Mouse (Mus musculus): ENCODE data around the gene Lrrc49.

Lrrc49 gene

GRCm38 (mm10) chr9:60687891-60688324, at the start of gene Lrrc49:
Lrrc49 (minus strand) TSS chr9:60688158.
- DNase-seq (ENCODE audit: low spot score in 2 of 2) = peak; percentile 76 to 90

GRCm38 (mm10) chr9:60734321-60734720, 46.4 kb upstream of the Lrrc49 start:
- DNase-seq (ENCODE audit: low spot score in 2 of 2) = no peak

GRCm38 (mm10) chr9:60724968-60725367, 37.0 kb upstream of the Lrrc49 start:
- DNase-seq (ENCODE audit: low spot score in 2 of 2) = no peak

GRCm38 (mm10) chr9:60719687-60720086, 31.7 kb upstream of the Lrrc49 start:
- DNase-seq (ENCODE audit: low spot score in 2 of 2) = no peak

GRCm38 (mm10) chr9:60718284-60718683, 30.3 kb upstream of the Lrrc49 start:
- peak in 1 of 2 experiments; percentile 56 for DNase-seq (ENCODE audit: low spot score in 2 of 2)

GRCm38 (mm10) chr9:60715828-60716227, 27.9 kb upstream of the Lrrc49 start:
- no peak for DNase-seq (ENCODE audit: low spot score in 2 of 2)

- DNase-seq (ENCODE audit: low spot score in 2 of 2) = no peak
Measured at GRCm38 (mm10) chr9:60715271-60715670, 27.3 kb upstream of the Lrrc49 start.

GRCm38 (mm10) chr9:60714191-60714590, 26.2 kb upstream of the Lrrc49 start:
- no peak for DNase-seq (ENCODE audit: low spot score in 2 of 2)

GRCm38 (mm10) chr9:60713616-60714015, 25.7 kb upstream of the Lrrc49 start:
- no peak for DNase-seq (ENCODE audit: low spot score in 2 of 2)

GRCm38 (mm10) chr9:60712771-60713541, 25.0 kb upstream of the Lrrc49 start, which contains the start of gene Larp6:
Larp6 (plus strand) TSS chr9:60712989.
- DNase-seq (ENCODE audit: low spot score in 2 of 2) = peak in 1 of 2 experiments; percentile 49

GRCm38 (mm10) chr9:60712011-60712410, 24.1 kb upstream of the Lrrc49 start:
- DNase-seq (ENCODE audit: low spot score in 2 of 2) = no peak

- DNase-seq (ENCODE audit: low spot score in 2 of 2) = no peak
Measured at GRCm38 (mm10) chr9:60709721-60710120, 21.8 kb upstream of the Lrrc49 start.

GRCm38 (mm10) chr9:60708606-60709005, 20.6 kb upstream of the Lrrc49 start:
- no peak for DNase-seq (ENCODE audit: low spot score in 2 of 2)

GRCm38 (mm10) chr9:60707594-60707993, 19.6 kb upstream of the Lrrc49 start:
- DNase-seq (ENCODE audit: low spot score in 2 of 2) = no peak

GRCm38 (mm10) chr9:60699581-60700231, 11.7 kb upstream of the Lrrc49 start:
- no peak for DNase-seq (ENCODE audit: low spot score in 2 of 2)

- DNase-seq (ENCODE audit: low spot score in 2 of 2) = no peak
Measured at GRCm38 (mm10) chr9:60696271-60696985, 8.5 kb upstream of the Lrrc49 start.

GRCm38 (mm10) chr9:60693986-60694385, 6.0 kb upstream of the Lrrc49 start:
- peak in 1 of 2 experiments; percentile 39 for DNase-seq (ENCODE audit: low spot score in 2 of 2)

GRCm38 (mm10) chr9:60692624-60693023, 4.7 kb upstream of the Lrrc49 start:
- DNase-seq (ENCODE audit: low spot score in 2 of 2) = no peak

- no peak for DNase-seq (ENCODE audit: low spot score in 2 of 2)
Measured at GRCm38 (mm10) chr9:60687415-60687814, 543 bp downstream of the Lrrc49 start.

- DNase-seq (ENCODE audit: low spot score in 2 of 2) = no peak
Measured at GRCm38 (mm10) chr9:60682753-60683152, 5.2 kb downstream of the Lrrc49 start.

GRCm38 (mm10) chr9:60681005-60681404, 7.0 kb downstream of the Lrrc49 start:
- no peak for DNase-seq (ENCODE audit: low spot score in 2 of 2)

- no peak for DNase-seq (ENCODE audit: low spot score in 2 of 2)
Measured at GRCm38 (mm10) chr9:60678913-60679312, 9.0 kb downstream of the Lrrc49 start.

Data from cerebellum, postnatal 4 days (tissue).